Mouse (Mus musculus) limb, embryonic 11.5 days (tissue): ENCODE measurements around the gene Aldh18a1. TPM values are rescaled to one million over a fixed set of nuclear protein-coding genes. Genes with fewer than 3 reads are reported as not detected.

Source experiments
- ATAC-seq: fragments of 200-750 bp; cut with Nextera tagmentation; 2 replicates; pipeline ENCODE4 v1.8.0; 2017; ENCODE audit warnings: low read depth; ENCODE audit not compliant: insufficient number of reproducible peaks, low FRiP score, low TSS enrichment
- DNase-seq: peaks from one replicate; pipeline ENCODE4 v3.0.0-alpha.2; 2015; ENCODE audit warnings: low spot score
- H3K27ac ChIP-seq: fragments of 300-500 bp; sonication (generic); replicated peaks from 2 replicates; pipeline ENCODE4 v1.5.1; 2014; ENCODE audit warnings: low read depth, mild to moderate bottlenecking, low read length
- H3K27me3 ChIP-seq: fragments of 300-500 bp; sonication (generic); 2 replicates; pipeline ENCODE4 v1.6.1; 2014; ENCODE audit warnings: mild to moderate bottlenecking, low read length, mixed read lengths; ENCODE audit not compliant: control insufficient read depth, insufficient read depth
- H3K36me3 ChIP-seq: fragments of 300-500 bp; sonication (generic); 2 replicates; pipeline ENCODE4 v1.6.1; 2014; ENCODE audit warnings: mild to moderate bottlenecking, low read length, moderate library complexity, mixed read lengths; ENCODE audit not compliant: control insufficient read depth, insufficient read depth
- H3K4me1 ChIP-seq: fragments of 300-500 bp; sonication (generic); 2 replicates; pipeline ENCODE4 v1.6.1; 2014; ENCODE audit warnings: low read length, mixed read lengths; ENCODE audit not compliant: control insufficient read depth, insufficient read depth
- H3K4me2 ChIP-seq: fragments of 300-500 bp; sonication (generic); 2 replicates; pipeline ENCODE4 v1.6.1; 2014; ENCODE audit warnings: low read depth, mild to moderate bottlenecking, moderate library complexity; ENCODE audit not compliant: severe bottlenecking
- H3K4me3 ChIP-seq: fragments of 300-500 bp; sonication (generic); 2 replicates; pipeline ENCODE4 v1.5.1; 2014; ENCODE audit warnings: low read depth, low read length
- H3K9ac ChIP-seq: fragments of 300-500 bp; sonication (generic); 2 replicates; pipeline ENCODE4 v1.6.1; 2014; ENCODE audit warnings: mild to moderate bottlenecking, low read length
- H3K9me3 ChIP-seq: fragments of 300-500 bp; sonication (generic); 2 replicates; pipeline ENCODE4 v1.6.1; 2016; ENCODE audit warnings: low read length; ENCODE audit not compliant: control insufficient read depth
- WGBS: fragments of 180-500 bp; shearing (Covaris S2); extraction: QIAGEN DNeasy Blood & Tissue Kit; methylation state at CpG from one replicate; pipeline ENCODE4 v1.1.7; 2014; 5-methylcytosine and 5-hydroxymethylcytosine counted together
- polyA plus RNA-seq: library from polyadenylated mRNA; unstranded; fragments of >200 nt; fragmentation: Nextera tagmentation; extraction: Ambion mirVana; gene quantifications from 2 replicates; pipeline ENCODE4 v1.2.1, GENCODE M21; 2014

Aldh18a1 gene
- polyA plus RNA-seq, 1 experiment from 2014 or later, result 72.8 TPM

GRCm38 (mm10) chr19:40508851-40509250, 79.4 kb downstream of the Aldh18a1 start:
- H3K4me1 ChIP-seq, result 0 out of 2 replicates have a peak, but pooled peaks cover 5% of the 10 kb centered on the region
- no peaks in the 10 kb centered on the region for H3K9me3 ChIP-seq
- no peak for DNase-seq
- H3K9ac ChIP-seq, result no peak overlapping the region
- no peaks in the 10 kb centered on the region for H3K36me3 ChIP-seq
- no peak overlapping the region for H3K4me3 ChIP-seq
- no peak for ATAC-seq
- WGBS, result 51% methylated on average over 2 of the region's 2 CpGs
- no peaks in the 10 kb centered on the region for H3K27me3 ChIP-seq
- no peak overlapping the region for H3K4me2 ChIP-seq
- no peak overlapping the region for H3K27ac ChIP-seq

DNA sequence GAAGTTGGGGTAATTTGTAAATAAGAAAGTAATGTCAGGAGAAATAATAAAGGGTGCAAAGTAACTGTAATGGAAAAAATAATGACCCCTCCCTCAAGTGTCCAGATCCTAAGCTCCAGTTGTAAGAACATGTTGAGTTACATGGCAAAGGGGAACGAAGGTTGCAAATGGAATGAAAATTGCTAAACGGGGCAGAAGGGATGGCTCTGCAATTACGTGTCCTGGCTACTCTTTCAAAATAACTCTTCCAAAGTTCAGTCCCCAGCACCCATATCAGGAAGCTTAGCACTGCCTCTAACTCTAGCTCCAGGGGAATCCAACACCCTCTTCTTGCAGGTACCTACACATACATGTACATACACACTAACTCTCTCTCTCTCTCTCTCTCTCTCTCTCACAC, 81.3 kb downstream of the Aldh18a1 start:
- WGBS, result 84% methylated on average over 3 of the region's 3 CpGs
- H3K9me3 ChIP-seq, result no peaks in the 10 kb centered on the region

GRCm38 (mm10) chr19:40504336-40504735, 83.9 kb downstream of the Aldh18a1 start:
- no peaks in the 10 kb centered on the region for H3K4me1 ChIP-seq
- H3K27ac ChIP-seq, result no peak overlapping the region
- no peaks in the 10 kb centered on the region for H3K36me3 ChIP-seq
- H3K4me3 ChIP-seq, result no peak overlapping the region
- no peaks in the 10 kb centered on the region for H3K27me3 ChIP-seq
- no peak overlapping the region for H3K4me2 ChIP-seq
- DNase-seq (no peak), ATAC-seq (no peak)
- H3K9me3 ChIP-seq, result no peaks in the 10 kb centered on the region
- 91% methylated on average over 7 of the region's 7 CpGs for WGBS
- H3K9ac ChIP-seq, result no peak overlapping the region

More for the DNA sequence above, 81.3 kb downstream of the Aldh18a1 start:
- H3K4me2 ChIP-seq, result no peak overlapping the region
- no peak for DNase-seq
- no peak overlapping the region for H3K9ac ChIP-seq
- no peak for ATAC-seq
- no peaks in the 10 kb centered on the region for H3K27me3 ChIP-seq
- H3K36me3 ChIP-seq, result no peaks in the 10 kb centered on the region
- no peak overlapping the region for H3K27ac ChIP-seq
- H3K4me1 ChIP-seq, result 0 out of 2 replicates have a peak, but pooled peaks cover 2% of the 10 kb centered on the region
- H3K4me3 ChIP-seq, result no peak overlapping the region

Other genes with a start within 250 kb of the Aldh18a1 start
- 25.8 and 34.5 TPM in 2 replicates for gene Sorbs1, start 74.7 kb downstream of the Aldh18a1 start, polyA plus RNA-seq
- 10.6 and 11.0 TPM in 2 replicates for gene Tctn3, start 23.8 kb upstream of the Aldh18a1 start, polyA plus RNA-seq
- gene Entpd1, start 23.9 kb upstream of the Aldh18a1 start, polyA plus RNA-seq, result 3.7 and 3.9 TPM in 2 replicates
- gene Cc2d2b, start 160.3 kb upstream of the Aldh18a1 start, polyA plus RNA-seq, result 0.12 TPM in 1 of 2 replicates, not detected in the other
- gene Ccnj, start 242.8 kb upstream of the Aldh18a1 start, polyA plus RNA-seq, result 33.5 and 37.2 TPM in 2 replicates